Mouse (Mus musculus): ENCODE data around the gene Scn8a. TPM values are rescaled to one million over a fixed set of nuclear protein-coding genes. Genes with fewer than 3 reads are reported as not detected.
"Not testable (repeated sequence)": the region's sequence is repeated elsewhere in the genome, so short reads cannot be mapped to it uniquely, and the experiment has no call there.

Gene Scn8a
- 19.0 and 21.1 TPM in 2 replicates for polyA plus RNA-seq (2014; fragmentation: Nextera tagmentation; extraction: Ambion mirVana)

GRCm38 (mm10) chr15:100869558-100869957 is at the start of gene Scn8a:
TSS of gene Scn8a (plus strand) at chr15:100869858.
- Histone ChIP-seq H3K27me3 (ENCODE audit: control insufficient read depth, insufficient read depth, low read length) (peaks cover 13% of the 10 kb centered on the region; the same call in 1 of the 2 replicates), H3K27ac (replicated peaks; ENCODE audit: low read depth, low read length) (peak within 1 kb of the TSS; percentile 87), H3K36me3 (ENCODE audit: control insufficient read depth, insufficient read depth, low read length) (no peaks in the 10 kb centered on the region), H3K9ac (replicated peaks; ENCODE audit: low read length) (peak within 1 kb of the TSS; percentile 91), H3K4me1 (ENCODE audit: control insufficient read depth, insufficient read depth, low read length) (peaks cover 24% of the 10 kb centered on the region), H3K4me3 (replicated peaks; ENCODE audit: low read depth, low read length) (peak within 1 kb of the TSS; percentile 46), H3K4me2 (ENCODE audit: low read length) (peak within 1 kb of the TSS; percentile 62), H3K9me3 (ENCODE audit: control insufficient read depth, low read length) (no peaks in the 10 kb centered on the region)
- WGBS, result 65% methylated on average over 7 of the region's 7 CpGs
- peak; percentile 43 for DNase-seq
- ATAC-seq (ENCODE audit: low FRiP score, low TSS enrichment), result no peak

- no peak for ATAC-seq (ENCODE audit: low FRiP score, low TSS enrichment)
Observed at GRCm38 (mm10) chr15:100821824-100822223, 47.8 kb upstream of the Scn8a start.

GRCm38 (mm10) chr15:100822370-100822769 is 47.3 kb upstream of the Scn8a start:
- H3K4me3 ChIP-seq (replicated peaks; ENCODE audit: low read depth, low read length); H3K4me1 ChIP-seq (ENCODE audit: control insufficient read depth, insufficient read depth, low read length); H3K27ac ChIP-seq (replicated peaks; ENCODE audit: low read depth, low read length); H3K4me2 ChIP-seq (ENCODE audit: low read length); H3K27me3 ChIP-seq (ENCODE audit: control insufficient read depth, insufficient read depth, low read length); H3K9me3 ChIP-seq (ENCODE audit: control insufficient read depth, low read length); DNase-seq; H3K9ac ChIP-seq (replicated peaks; ENCODE audit: low read length); ATAC-seq (ENCODE audit: low FRiP score, low TSS enrichment): not testable (repeated sequence)
- peaks cover 15% of the 10 kb centered on the region for H3K36me3 ChIP-seq (ENCODE audit: control insufficient read depth, insufficient read depth, low read length)
- 78% methylated on average over 4 of the region's 4 CpGs for WGBS

More at GRCm38 (mm10) chr15:100821824-100822223, 47.8 kb upstream of the Scn8a start:
- no peak overlapping the region for H3K9ac ChIP-seq (replicated peaks; ENCODE audit: low read length)
- peaks cover 20% of the 10 kb centered on the region for H3K36me3 ChIP-seq (ENCODE audit: control insufficient read depth, insufficient read depth, low read length)
- 60% methylated on average over 8 of the region's 8 CpGs for WGBS
- no peak overlapping the region for H3K27ac ChIP-seq (replicated peaks; ENCODE audit: low read depth, low read length)
- no peak overlapping the region for H3K4me2 ChIP-seq (ENCODE audit: low read length)
- no peak overlapping the region for H3K4me3 ChIP-seq (replicated peaks; ENCODE audit: low read depth, low read length)
- no peak for DNase-seq
- no peaks in the 10 kb centered on the region for H3K9me3 ChIP-seq (ENCODE audit: control insufficient read depth, low read length)
- peaks cover 7% of the 10 kb centered on the region; the same call in 1 of the 2 replicates for H3K27me3 ChIP-seq (ENCODE audit: control insufficient read depth, insufficient read depth, low read length)
- no peaks in the 10 kb centered on the region for H3K4me1 ChIP-seq (ENCODE audit: control insufficient read depth, insufficient read depth, low read length)

- ATAC-seq (ENCODE audit: low FRiP score, low TSS enrichment) (no peak), DNase-seq (peak; percentile 59)
- no peaks in the 10 kb centered on the region for H3K36me3 ChIP-seq (ENCODE audit: control insufficient read depth, insufficient read depth, low read length)
- peak overlapping the region; percentile 43; the same call in 1 of the 2 replicates for H3K9ac ChIP-seq (replicated peaks; ENCODE audit: low read length)
- H3K4me2 ChIP-seq (ENCODE audit: low read length), result peak overlapping the region; percentile 50
- peaks cover 7% of the 10 kb centered on the region; the same call in 1 of the 2 replicates for H3K27me3 ChIP-seq (ENCODE audit: control insufficient read depth, insufficient read depth, low read length)
- 16% methylated on average over 26 of the region's 26 CpGs for WGBS
- no peaks in the 10 kb centered on the region for H3K9me3 ChIP-seq (ENCODE audit: control insufficient read depth, low read length)
- H3K4me1 ChIP-seq (ENCODE audit: control insufficient read depth, insufficient read depth, low read length), result no peaks in the 10 kb centered on the region
- H3K27ac ChIP-seq (replicated peaks; ENCODE audit: low read depth, low read length), result no peak overlapping the region
- peak overlapping the region; percentile 21 for H3K4me3 ChIP-seq (replicated peaks; ENCODE audit: low read depth, low read length)
Observed at GRCm38 (mm10) chr15:100825249-100825856, 44.3 kb upstream of the Scn8a start.

- no peaks in the 10 kb centered on the region for H3K4me1 ChIP-seq (ENCODE audit: control insufficient read depth, insufficient read depth, low read length)
- H3K36me3 ChIP-seq (ENCODE audit: control insufficient read depth, insufficient read depth, low read length), result no peaks in the 10 kb centered on the region
- WGBS, result 90% methylated on average over 8 of the region's 8 CpGs
- no peaks in the 10 kb centered on the region for H3K9me3 ChIP-seq (ENCODE audit: control insufficient read depth, low read length)
- H3K27ac ChIP-seq (replicated peaks; ENCODE audit: low read depth, low read length), result no peak overlapping the region
- peaks cover 7% of the 10 kb centered on the region; the same call in 1 of the 2 replicates for H3K27me3 ChIP-seq (ENCODE audit: control insufficient read depth, insufficient read depth, low read length)
- no peak overlapping the region for H3K4me3 ChIP-seq (replicated peaks; ENCODE audit: low read depth, low read length)
- ATAC-seq (ENCODE audit: low FRiP score, low TSS enrichment) (no peak), DNase-seq (no peak)
- no peak overlapping the region for H3K9ac ChIP-seq (replicated peaks; ENCODE audit: low read length)
- no peak overlapping the region for H3K4me2 ChIP-seq (ENCODE audit: low read length)
Observed at GRCm38 (mm10) chr15:100826076-100826475, 43.6 kb upstream of the Scn8a start.

- Histone ChIP-seq H3K4me1 (ENCODE audit: control insufficient read depth, insufficient read depth, low read length) (no peaks in the 10 kb centered on the region), H3K4me3 (replicated peaks; ENCODE audit: low read depth, low read length) (no peak overlapping the region), H3K9me3 (ENCODE audit: control insufficient read depth, low read length) (no peaks in the 10 kb centered on the region), H3K27ac (replicated peaks; ENCODE audit: low read depth, low read length) (no peak overlapping the region), H3K27me3 (ENCODE audit: control insufficient read depth, insufficient read depth, low read length) (peaks cover 7% of the 10 kb centered on the region; the same call in 1 of the 2 replicates), H3K9ac (replicated peaks; ENCODE audit: low read length) (no peak overlapping the region), H3K36me3 (ENCODE audit: control insufficient read depth, insufficient read depth, low read length) (no peaks in the 10 kb centered on the region), H3K4me2 (ENCODE audit: low read length) (no peak overlapping the region)
- DNase-seq (no peak), ATAC-seq (ENCODE audit: low FRiP score, low TSS enrichment) (no peak)
- WGBS, result 87% methylated on average over 9 of the region's 9 CpGs
Observed at GRCm38 (mm10) chr15:100829775-100830174, 39.9 kb upstream of the Scn8a start.

- Histone ChIP-seq H3K4me2 (ENCODE audit: low read length) (no peak overlapping the region), H3K4me3 (replicated peaks; ENCODE audit: low read depth, low read length) (no peak overlapping the region), H3K9me3 (ENCODE audit: control insufficient read depth, low read length) (no peaks in the 10 kb centered on the region), H3K36me3 (ENCODE audit: control insufficient read depth, insufficient read depth, low read length) (no peaks in the 10 kb centered on the region), H3K4me1 (ENCODE audit: control insufficient read depth, insufficient read depth, low read length) (no peaks in the 10 kb centered on the region), H3K27me3 (ENCODE audit: control insufficient read depth, insufficient read depth, low read length) (peaks cover 5% of the 10 kb centered on the region; the same call in 1 of the 2 replicates), H3K27ac (replicated peaks; ENCODE audit: low read depth, low read length) (no peak overlapping the region), H3K9ac (replicated peaks; ENCODE audit: low read length) (no peak overlapping the region)
- WGBS, result 59% methylated on average over 6 of the region's 6 CpGs
- no peak for DNase-seq
- no peak for ATAC-seq (ENCODE audit: low FRiP score, low TSS enrichment)
Observed at GRCm38 (mm10) chr15:100830682-100831081, 39.0 kb upstream of the Scn8a start.

- Histone ChIP-seq H3K4me1 (ENCODE audit: control insufficient read depth, insufficient read depth, low read length) (no peaks in the 10 kb centered on the region), H3K9me3 (ENCODE audit: control insufficient read depth, low read length) (no peaks in the 10 kb centered on the region), H3K27me3 (ENCODE audit: control insufficient read depth, insufficient read depth, low read length) (no peaks in the 10 kb centered on the region), H3K36me3 (ENCODE audit: control insufficient read depth, insufficient read depth, low read length) (no peaks in the 10 kb centered on the region), H3K4me3 (replicated peaks; ENCODE audit: low read depth, low read length) (no peak overlapping the region), H3K4me2 (ENCODE audit: low read length) (no peak overlapping the region), H3K27ac (replicated peaks; ENCODE audit: low read depth, low read length) (no peak overlapping the region), H3K9ac (replicated peaks; ENCODE audit: low read length) (no peak overlapping the region)
- DNase-seq (no peak), ATAC-seq (ENCODE audit: low FRiP score, low TSS enrichment) (no peak)
- 84% methylated on average over 8 of the region's 8 CpGs for WGBS
Observed at GRCm38 (mm10) chr15:100832144-100832543, 37.5 kb upstream of the Scn8a start.

GRCm38 (mm10) chr15:100832784-100833183 is 36.9 kb upstream of the Scn8a start:
- Histone ChIP-seq H3K4me1 (ENCODE audit: control insufficient read depth, insufficient read depth, low read length) (no peaks in the 10 kb centered on the region), H3K9me3 (ENCODE audit: control insufficient read depth, low read length) (no peaks in the 10 kb centered on the region), H3K27me3 (ENCODE audit: control insufficient read depth, insufficient read depth, low read length) (no peaks in the 10 kb centered on the region), H3K9ac (replicated peaks; ENCODE audit: low read length) (no peak overlapping the region), H3K4me3 (replicated peaks; ENCODE audit: low read depth, low read length) (no peak overlapping the region), H3K27ac (replicated peaks; ENCODE audit: low read depth, low read length) (no peak overlapping the region), H3K4me2 (ENCODE audit: low read length) (no peak overlapping the region), H3K36me3 (ENCODE audit: control insufficient read depth, insufficient read depth, low read length) (no peaks in the 10 kb centered on the region)
- DNase-seq (peak; percentile 18), ATAC-seq (ENCODE audit: low FRiP score, low TSS enrichment) (no peak)
- WGBS, result 26% methylated on average over 7 of the region's 7 CpGs
